Mouse (Mus musculus): ENCODE data around the gene Numb. TPM values are rescaled to one million over a fixed set of nuclear protein-coding genes. Genes with fewer than 3 reads are reported as not detected.

Gene Numb
- polyA plus RNA-seq, 1 experiment from 2014 or later, result 16.8 TPM

DNA sequence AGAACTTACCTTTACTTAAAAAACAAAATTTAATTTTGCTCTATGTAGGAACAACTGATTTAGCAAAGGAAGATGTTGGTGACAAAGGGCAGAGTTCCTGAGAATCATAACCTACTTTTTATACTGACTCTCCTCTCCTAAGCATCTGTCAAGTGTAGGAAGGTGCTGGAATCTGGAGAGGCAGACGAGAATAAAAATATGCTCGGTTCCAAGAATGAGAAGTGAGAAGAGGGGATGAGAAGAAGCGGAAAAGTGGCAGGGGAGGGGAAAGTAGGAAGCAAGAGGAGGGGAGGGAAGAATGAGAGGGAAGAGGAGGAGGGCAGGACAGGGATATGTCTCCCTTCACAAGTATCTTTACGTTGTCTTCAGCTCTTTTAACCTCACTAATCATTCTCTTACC is 71.4 kb downstream of the Numb start:
- no peaks in the 10 kb centered on the region for H3K27me3 ChIP-seq (ENCODE audit: control insufficient read depth, insufficient read depth, low read depth, low read length)
- H3K27ac ChIP-seq (ENCODE audit: low read length), result no peak overlapping the region
- H3K9me3 ChIP-seq (replicated peaks; ENCODE audit: control insufficient read depth, low read length), result no peaks in the 10 kb centered on the region
- H3K36me3 ChIP-seq (ENCODE audit: control insufficient read depth, insufficient read depth), result no peaks in the 10 kb centered on the region
- ATAC-seq (ENCODE audit: low read depth), result no peak
- 68% methylated on average over 4 of the region's 4 CpGs for WGBS (ENCODE audit: insufficient replicate concordance)
- no peak overlapping the region for H3K9ac ChIP-seq (ENCODE audit: low read depth, low read length)
- H3K4me3 ChIP-seq (ENCODE audit: low read depth, low read length), result no peak overlapping the region
- no peak overlapping the region for H3K4me2 ChIP-seq (ENCODE audit: low read depth, low read length)
- H3K4me1 ChIP-seq (ENCODE audit: control insufficient read depth, low read depth, low read length), result no peaks in the 10 kb centered on the region; the same call in none of the 2 replicates

DNA sequence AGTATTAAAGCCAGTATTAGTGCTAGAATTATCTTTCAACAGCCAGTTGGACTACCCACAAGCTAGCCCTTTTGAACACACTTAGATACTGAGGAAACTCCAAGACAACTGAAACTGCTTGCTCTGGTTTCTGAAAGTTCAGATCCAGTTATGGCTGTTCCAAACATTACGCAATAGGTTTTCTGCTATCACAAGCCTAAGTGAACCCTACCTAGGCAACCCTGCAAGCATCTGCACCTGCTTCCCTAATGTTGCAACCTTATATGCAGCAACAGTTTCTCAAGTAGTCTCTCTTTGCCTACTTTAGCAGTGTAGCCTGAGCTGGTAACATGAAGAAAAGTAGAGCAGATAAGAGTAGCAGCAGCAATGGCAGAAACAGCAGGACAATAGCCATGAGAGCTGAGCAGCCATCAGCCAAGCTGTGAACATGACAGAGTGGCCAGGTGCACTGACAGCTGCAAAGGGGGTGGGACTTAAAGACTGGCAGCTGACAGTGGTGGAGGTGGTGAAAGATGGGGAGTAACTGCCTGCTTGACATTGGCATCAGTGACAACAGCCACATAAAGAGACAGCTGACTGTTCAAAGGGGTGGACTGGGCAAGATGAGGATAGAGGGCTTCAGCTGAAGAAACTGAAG is 73.0 kb downstream of the Numb start:
- ATAC-seq (ENCODE audit: low read depth), result 0 out of 2 replicates have a peak, but pooled peaks have one; percentile 37
- Histone ChIP-seq H3K4me3 (ENCODE audit: low read depth, low read length) (no peak overlapping the region), H3K9ac (ENCODE audit: low read depth, low read length) (no peak overlapping the region), H3K36me3 (ENCODE audit: control insufficient read depth, insufficient read depth) (no peaks in the 10 kb centered on the region), H3K27ac (ENCODE audit: low read length) (no peak overlapping the region), H3K9me3 (replicated peaks; ENCODE audit: control insufficient read depth, low read length) (no peaks in the 10 kb centered on the region), H3K4me2 (ENCODE audit: low read depth, low read length) (no peak overlapping the region), H3K4me1 (ENCODE audit: control insufficient read depth, low read depth, low read length) (no peaks in the 10 kb centered on the region; the same call in none of the 2 replicates), H3K27me3 (ENCODE audit: control insufficient read depth, insufficient read depth, low read depth, low read length) (no peaks in the 10 kb centered on the region)
- WGBS (ENCODE audit: insufficient replicate concordance), result 74% methylated on average over 1 of the region's 1 CpGs

DNA sequence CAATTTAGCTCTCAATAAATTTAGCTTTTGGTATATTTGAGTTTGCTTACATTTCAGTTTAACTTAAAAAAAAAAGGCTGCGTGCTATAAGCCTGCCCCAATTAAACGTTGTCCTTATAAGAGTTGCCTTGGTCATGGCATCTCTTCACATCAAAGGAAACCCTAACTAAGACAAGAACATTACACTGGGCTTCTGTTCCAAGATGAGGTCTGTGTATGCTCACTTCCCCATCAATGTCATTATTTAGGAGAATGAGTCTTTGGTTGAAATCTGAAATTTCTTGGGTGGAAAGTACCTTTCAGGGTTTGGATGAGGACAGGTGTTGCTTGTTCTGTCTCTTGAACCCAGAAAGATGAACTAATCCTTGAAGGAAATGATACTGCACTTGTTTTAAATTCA is 73.9 kb downstream of the Numb start:
- ATAC-seq (ENCODE audit: low read depth), result no peak
- Histone ChIP-seq H3K4me3 (ENCODE audit: low read depth, low read length) (no peak overlapping the region), H3K27me3 (ENCODE audit: control insufficient read depth, insufficient read depth, low read depth, low read length) (no peaks in the 10 kb centered on the region), H3K27ac (ENCODE audit: low read length) (no peak overlapping the region), H3K4me1 (ENCODE audit: control insufficient read depth, low read depth, low read length) (no peaks in the 10 kb centered on the region; the same call in none of the 2 replicates), H3K9ac (ENCODE audit: low read depth, low read length) (no peak overlapping the region), H3K9me3 (replicated peaks; ENCODE audit: control insufficient read depth, low read length) (no peaks in the 10 kb centered on the region), H3K4me2 (ENCODE audit: low read depth, low read length) (no peak overlapping the region), H3K36me3 (ENCODE audit: control insufficient read depth, insufficient read depth) (no peaks in the 10 kb centered on the region)
- 84% methylated on average over 2 of the region's 2 CpGs for WGBS (ENCODE audit: insufficient replicate concordance)

DNA sequence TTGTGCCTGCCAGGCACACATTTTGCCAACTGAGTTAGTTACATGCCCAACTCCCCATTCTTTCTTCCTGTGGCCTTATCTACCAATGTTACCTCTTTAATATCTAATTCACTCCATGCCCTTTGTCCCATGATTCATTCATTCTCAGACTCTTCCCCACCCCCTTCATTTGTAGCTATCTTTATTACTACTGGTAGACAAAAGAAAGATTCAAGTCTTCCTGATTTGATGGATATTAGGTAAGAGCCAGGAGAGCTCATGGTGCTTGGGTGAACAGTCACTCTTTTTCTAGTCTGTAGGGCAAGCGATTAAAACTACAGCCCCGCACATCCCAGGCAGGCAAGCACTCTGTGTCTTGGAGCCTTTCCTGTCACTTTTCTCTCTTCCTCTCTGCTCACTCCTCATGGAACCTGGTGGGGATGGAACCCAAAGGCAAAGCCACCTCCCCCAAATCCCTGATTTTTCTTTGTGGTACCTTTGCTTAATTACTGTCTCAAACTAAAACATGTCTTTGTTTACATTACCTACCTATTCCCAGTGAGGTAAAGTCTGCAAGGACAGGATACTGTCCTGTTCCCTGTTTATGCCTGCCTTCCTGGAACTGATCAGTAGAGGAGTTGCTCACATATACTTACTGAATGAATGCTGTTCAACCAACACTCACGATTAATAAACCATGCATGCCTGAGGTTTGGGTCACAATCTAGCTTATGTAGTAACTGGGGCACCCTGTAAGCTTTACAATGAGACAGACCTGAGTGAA is 78.9 kb downstream of the Numb start:
- H3K4me3 ChIP-seq (ENCODE audit: low read depth, low read length), result no peak overlapping the region
- H3K27ac ChIP-seq (ENCODE audit: low read length), result no peak overlapping the region
- 77% methylated on average over 3 of the region's 3 CpGs for WGBS (ENCODE audit: insufficient replicate concordance)
- no peak overlapping the region for H3K4me2 ChIP-seq (ENCODE audit: low read depth, low read length)
- no peaks in the 10 kb centered on the region for H3K27me3 ChIP-seq (ENCODE audit: control insufficient read depth, insufficient read depth, low read depth, low read length)
- H3K4me1 ChIP-seq (ENCODE audit: control insufficient read depth, low read depth, low read length), result no peaks in the 10 kb centered on the region
- H3K9ac ChIP-seq (ENCODE audit: low read depth, low read length), result no peak overlapping the region
- H3K9me3 ChIP-seq (replicated peaks; ENCODE audit: control insufficient read depth, low read length), result no peaks in the 10 kb centered on the region
- H3K36me3 ChIP-seq (ENCODE audit: control insufficient read depth, insufficient read depth), result no peaks in the 10 kb centered on the region
- no peak for ATAC-seq (ENCODE audit: low read depth)

DNA sequence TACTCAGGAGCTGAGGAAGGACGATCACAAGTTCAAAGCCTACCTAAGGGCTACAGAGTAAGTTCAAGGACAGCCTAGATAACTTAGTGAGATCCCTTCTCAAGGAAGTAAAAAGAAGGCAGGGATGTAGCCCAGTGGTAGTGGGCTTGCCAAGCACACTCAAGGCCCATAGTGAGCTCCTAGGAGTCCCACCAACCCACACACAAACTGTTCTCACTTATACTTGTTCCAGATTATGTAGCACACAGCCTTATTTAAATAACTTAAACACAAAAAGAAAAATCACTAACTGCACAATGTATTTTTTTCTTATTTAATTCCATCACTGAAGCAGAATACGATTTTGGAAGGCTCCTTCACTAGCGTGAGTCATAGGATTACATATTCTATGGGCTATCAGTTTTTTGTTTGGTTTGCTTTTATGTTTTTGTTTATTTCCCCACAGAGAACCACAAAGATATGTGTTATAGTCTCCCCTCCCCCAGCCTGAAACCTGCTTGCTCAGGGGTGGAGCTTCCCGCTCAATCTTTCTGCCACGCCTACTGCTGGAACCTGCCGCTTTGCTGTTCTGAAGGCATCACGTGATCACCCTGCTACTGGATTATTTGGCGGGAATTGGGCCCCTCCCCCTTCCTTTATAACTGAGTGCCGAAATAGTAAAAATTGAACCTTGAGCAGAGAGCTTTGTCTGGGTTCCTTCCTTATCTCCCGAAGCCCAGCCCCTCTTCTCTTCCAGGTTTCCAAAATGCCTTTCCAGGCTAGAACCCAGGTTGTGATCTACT is 80.1 kb downstream of the Numb start:
- Histone ChIP-seq H3K27ac (ENCODE audit: low read length) (no peak overlapping the region), H3K9ac (ENCODE audit: low read depth, low read length) (no peak overlapping the region), H3K4me2 (ENCODE audit: low read depth, low read length) (no peak overlapping the region), H3K36me3 (ENCODE audit: control insufficient read depth, insufficient read depth) (no peaks in the 10 kb centered on the region), H3K27me3 (ENCODE audit: control insufficient read depth, insufficient read depth, low read depth, low read length) (no peaks in the 10 kb centered on the region), H3K4me3 (ENCODE audit: low read depth, low read length) (no peak overlapping the region), H3K4me1 (ENCODE audit: control insufficient read depth, low read depth, low read length) (no peaks in the 10 kb centered on the region), H3K9me3 (replicated peaks; ENCODE audit: control insufficient read depth, low read length) (no peaks in the 10 kb centered on the region)
- no peak for ATAC-seq (ENCODE audit: low read depth)
- WGBS (ENCODE audit: insufficient replicate concordance), result 76% methylated on average over 10 of the region's 10 CpGs

DNA sequence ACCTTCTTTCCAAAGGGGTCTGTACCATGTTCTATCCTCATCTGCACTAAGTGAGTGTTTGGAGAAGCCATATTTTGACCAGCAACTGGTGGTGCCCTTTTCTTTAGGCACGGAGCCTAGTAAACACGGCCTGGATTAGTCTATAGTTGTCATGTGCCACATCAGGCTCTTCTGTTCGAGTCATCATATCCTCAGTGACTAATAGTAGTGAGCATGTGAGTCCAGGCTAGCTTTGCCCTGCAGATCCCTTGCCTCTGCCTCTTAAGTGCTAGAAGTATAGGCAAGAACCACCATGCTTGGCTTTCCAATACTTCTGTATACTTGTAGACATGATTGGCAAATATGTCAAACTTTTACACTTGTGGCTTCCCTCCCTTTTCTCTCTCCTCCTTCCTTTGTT is 87.8 kb downstream of the Numb start:
- no peak overlapping the region for H3K27ac ChIP-seq (ENCODE audit: low read length)
- no peak for ATAC-seq (ENCODE audit: low read depth)
- no peaks in the 10 kb centered on the region for H3K4me1 ChIP-seq (ENCODE audit: control insufficient read depth, low read depth, low read length)
- H3K27me3 ChIP-seq (ENCODE audit: control insufficient read depth, insufficient read depth, low read depth, low read length), result no peaks in the 10 kb centered on the region
- H3K4me2 ChIP-seq (ENCODE audit: low read depth, low read length), result no peak overlapping the region
- no peaks in the 10 kb centered on the region for H3K9me3 ChIP-seq (replicated peaks; ENCODE audit: control insufficient read depth, low read length)
- H3K9ac ChIP-seq (ENCODE audit: low read depth, low read length), result no peak overlapping the region
- no peak overlapping the region for H3K4me3 ChIP-seq (ENCODE audit: low read depth, low read length)
- peaks cover 10% of the 10 kb centered on the region for H3K36me3 ChIP-seq (ENCODE audit: control insufficient read depth, insufficient read depth)
- 83% methylated on average over 3 of the region's 3 CpGs for WGBS (ENCODE audit: insufficient replicate concordance)

DNA sequence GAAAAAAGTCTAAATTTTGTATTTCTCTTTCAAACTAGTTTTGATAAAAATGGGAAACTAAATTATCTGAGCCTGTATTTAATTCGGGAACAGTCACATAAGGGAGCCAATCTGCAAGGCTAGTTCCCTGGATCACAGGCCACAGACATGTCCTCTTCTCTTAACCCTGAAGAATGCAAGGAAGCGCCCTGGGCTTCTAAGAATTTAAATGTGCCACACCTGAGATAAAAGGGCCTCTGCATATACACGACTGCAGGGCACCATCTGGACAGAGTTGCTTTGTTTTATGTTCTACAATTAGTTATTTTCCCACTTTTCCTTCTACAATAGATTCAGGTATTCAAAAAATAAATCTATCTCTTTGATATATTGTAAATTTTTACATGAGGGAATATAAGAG is 91.3 kb downstream of the Numb start:
- no peak for ATAC-seq (ENCODE audit: low read depth)

DNA sequence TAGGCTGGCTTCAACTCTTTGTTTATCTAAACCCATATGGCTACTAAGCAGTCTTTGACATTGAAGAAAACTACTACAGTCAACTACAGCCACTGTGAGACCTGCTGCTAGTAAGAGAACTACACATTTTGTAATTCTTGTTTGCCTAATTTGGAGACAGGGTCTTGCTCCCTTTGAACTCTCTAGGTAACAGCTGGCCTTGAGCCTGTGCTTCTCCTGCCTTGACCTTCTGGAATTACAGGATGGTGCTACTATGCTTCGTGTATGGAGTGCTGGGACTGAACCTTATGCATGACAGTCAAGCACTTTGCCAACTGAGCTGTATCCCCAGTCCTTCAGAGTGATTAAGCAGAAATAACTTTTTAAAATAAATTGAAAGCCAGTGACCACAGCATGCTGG is 105.1 kb downstream of the Numb start:
- ATAC-seq (ENCODE audit: low read depth), result no peak

More for the DNA sequence above, 91.3 kb downstream of the Numb start:
- H3K4me1 ChIP-seq (ENCODE audit: control insufficient read depth, low read depth, low read length), result no peaks in the 10 kb centered on the region
- no peaks in the 10 kb centered on the region for H3K9me3 ChIP-seq (replicated peaks; ENCODE audit: control insufficient read depth, low read length)
- no peak overlapping the region for H3K27ac ChIP-seq (ENCODE audit: low read length)
- 48% methylated on average over 3 of the region's 3 CpGs for WGBS (ENCODE audit: insufficient replicate concordance)
- no peaks in the 10 kb centered on the region for H3K27me3 ChIP-seq (ENCODE audit: control insufficient read depth, insufficient read depth, low read depth, low read length)
- no peak overlapping the region for H3K4me3 ChIP-seq (ENCODE audit: low read depth, low read length)
- no peak overlapping the region for H3K9ac ChIP-seq (ENCODE audit: low read depth, low read length)
- H3K4me2 ChIP-seq (ENCODE audit: low read depth, low read length), result no peak overlapping the region
- peaks cover 11% of the 10 kb centered on the region for H3K36me3 ChIP-seq (ENCODE audit: control insufficient read depth, insufficient read depth)

DNA sequence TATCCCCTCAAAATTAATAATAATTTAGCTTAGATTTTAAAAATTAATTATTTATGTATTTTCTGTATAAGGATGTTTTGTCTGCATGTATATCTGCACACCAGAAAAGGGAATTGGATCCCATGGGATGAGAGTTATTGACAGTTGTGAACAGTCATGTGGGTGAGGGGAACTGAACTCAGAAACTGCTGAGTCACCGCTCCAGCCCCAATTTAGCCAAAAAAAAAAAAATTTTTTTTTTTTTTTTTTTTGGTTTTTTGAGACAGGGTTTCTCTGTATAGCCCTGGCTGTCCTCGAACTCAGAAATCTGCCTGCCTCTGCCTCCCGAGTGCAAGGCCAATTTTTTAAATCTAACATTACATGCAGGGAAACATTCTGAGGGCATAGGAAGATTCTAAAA is 109.8 kb downstream of the Numb start:
- no peaks in the 10 kb centered on the region for H3K4me1 ChIP-seq (ENCODE audit: control insufficient read depth, low read depth, low read length)
- no peak overlapping the region for H3K4me2 ChIP-seq (ENCODE audit: low read depth, low read length)
- H3K27me3 ChIP-seq (ENCODE audit: control insufficient read depth, insufficient read depth, low read depth, low read length), result no peaks in the 10 kb centered on the region
- no peak overlapping the region for H3K4me3 ChIP-seq (ENCODE audit: low read depth, low read length)
- H3K9ac ChIP-seq (ENCODE audit: low read depth, low read length), result no peak overlapping the region
- ATAC-seq (ENCODE audit: low read depth), result no peak
- no peaks in the 10 kb centered on the region for H3K9me3 ChIP-seq (replicated peaks; ENCODE audit: control insufficient read depth, low read length)
- peaks cover 7% of the 10 kb centered on the region for H3K36me3 ChIP-seq (ENCODE audit: control insufficient read depth, insufficient read depth)
- H3K27ac ChIP-seq (ENCODE audit: low read length), result no peak overlapping the region
- WGBS (ENCODE audit: insufficient replicate concordance), result 48% methylated on average over 3 of the region's 3 CpGs

More for the DNA sequence above, 105.1 kb downstream of the Numb start:
- Histone ChIP-seq H3K9ac (ENCODE audit: low read depth, low read length) (no peak overlapping the region), H3K27me3 (ENCODE audit: control insufficient read depth, insufficient read depth, low read depth, low read length) (no peaks in the 10 kb centered on the region), H3K9me3 (replicated peaks; ENCODE audit: control insufficient read depth, low read length) (no peaks in the 10 kb centered on the region), H3K4me1 (ENCODE audit: control insufficient read depth, low read depth, low read length) (no peaks in the 10 kb centered on the region), H3K4me2 (ENCODE audit: low read depth, low read length) (no peak overlapping the region), H3K27ac (ENCODE audit: low read length) (no peak overlapping the region), H3K36me3 (ENCODE audit: control insufficient read depth, insufficient read depth) (no peaks in the 10 kb centered on the region), H3K4me3 (ENCODE audit: low read depth, low read length) (no peak overlapping the region)
- WGBS (ENCODE audit: insufficient replicate concordance), result 64% methylated on average over 1 of the region's 1 CpGs

All from liver, embryonic 16.5 days (tissue).